Mouse (Mus musculus): ENCODE measurements around the gene Lsamp.

DNA sequence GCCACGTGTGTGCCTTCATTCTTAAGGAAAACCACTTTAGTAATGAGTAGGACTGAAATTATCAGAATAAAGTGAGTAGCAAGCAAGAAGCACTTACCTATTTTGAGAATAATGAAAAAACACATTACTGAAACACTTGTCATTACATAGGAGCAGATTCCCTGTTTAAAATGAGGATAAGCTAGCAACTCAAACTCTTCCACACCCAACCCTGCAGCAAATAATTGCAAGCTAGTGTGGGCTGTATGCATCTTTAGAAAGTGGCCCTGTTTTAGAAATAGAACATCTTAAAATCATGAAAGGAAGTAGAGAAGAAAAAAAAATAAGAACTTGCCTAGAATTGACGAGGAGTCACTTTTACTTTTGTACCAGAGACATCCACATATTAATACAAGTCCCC is 1057.5 kb downstream of the Lsamp start:
- TF ChIP-seq CTCF (IDR thresholded peaks at IDR 0.05; ENCODE audit: low read depth) (no peak), EP300 (IDR thresholded peaks at IDR 0.05; ENCODE audit: low read depth) (no peak)
